Mouse (Mus musculus): ENCODE measurements at regions not wholly inside any gene's neighbourhood (a gene's known extent, or its start where the extent isn't known, plus 50 kb on each side); places are given as distances from the start of the nearest gene placed in this dataset.

DNA sequence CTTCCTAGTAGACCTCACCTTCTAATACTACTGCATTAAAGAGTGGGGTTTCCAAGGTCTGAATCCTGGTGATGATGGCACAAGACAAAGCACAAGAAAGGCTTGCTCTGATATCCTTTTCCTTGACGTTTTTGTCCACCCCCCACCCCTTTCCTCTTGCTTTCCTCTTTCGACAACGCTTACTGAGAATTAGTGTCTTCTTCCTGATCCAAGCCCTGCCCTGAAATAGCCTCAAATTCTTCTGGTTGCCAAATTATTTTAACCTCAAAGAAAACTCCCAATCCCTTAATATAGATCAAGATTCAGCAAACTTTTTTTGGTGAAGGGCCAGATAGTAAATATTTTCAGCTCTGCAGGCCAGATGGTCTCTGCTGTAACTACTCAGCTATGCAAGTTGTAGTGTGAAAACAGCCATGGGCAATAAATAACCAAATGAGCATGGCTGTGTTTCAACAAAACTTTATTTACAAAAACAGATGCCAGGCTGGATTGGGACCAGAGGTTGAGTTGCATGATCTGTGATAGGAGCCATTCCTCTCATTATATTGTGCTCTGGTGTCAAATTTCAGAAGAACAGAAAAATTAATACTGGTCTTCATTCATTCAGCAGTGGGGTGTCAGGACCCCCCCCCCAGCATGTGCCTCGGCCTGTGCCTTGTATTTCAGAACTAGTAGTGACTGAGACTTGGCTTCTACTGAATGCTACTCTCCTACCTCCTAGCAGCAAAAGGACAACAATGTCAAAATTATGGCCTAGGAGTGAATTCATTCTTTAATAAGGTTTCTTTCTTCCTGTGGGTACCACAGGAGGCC, 218.5 kb upstream of the Nrip1 start:
- no peak for DNase-seq (ENCODE audit: low spot score in 2 of 2)

DNA sequence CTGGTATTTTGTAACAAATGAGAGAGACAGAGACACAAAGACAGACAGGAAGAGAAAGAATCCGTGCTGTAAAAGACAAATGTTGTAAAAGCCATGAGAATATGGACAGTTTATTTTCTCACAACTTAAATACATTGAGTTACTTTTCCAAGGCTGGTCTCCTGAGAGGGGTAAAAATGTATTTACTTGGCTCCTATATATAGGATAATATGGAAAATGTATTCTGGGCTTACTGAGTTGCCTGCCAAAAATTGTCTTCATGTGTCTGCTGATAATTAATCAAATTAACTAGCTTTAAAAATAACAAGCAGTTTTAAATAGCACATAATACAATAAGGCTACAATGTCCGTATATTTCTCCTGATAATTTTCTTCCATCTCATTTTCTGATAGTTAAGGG, 216.2 kb upstream of the Nrip1 start:
- no peak for DNase-seq (ENCODE audit: low spot score in 2 of 2)

DNA sequence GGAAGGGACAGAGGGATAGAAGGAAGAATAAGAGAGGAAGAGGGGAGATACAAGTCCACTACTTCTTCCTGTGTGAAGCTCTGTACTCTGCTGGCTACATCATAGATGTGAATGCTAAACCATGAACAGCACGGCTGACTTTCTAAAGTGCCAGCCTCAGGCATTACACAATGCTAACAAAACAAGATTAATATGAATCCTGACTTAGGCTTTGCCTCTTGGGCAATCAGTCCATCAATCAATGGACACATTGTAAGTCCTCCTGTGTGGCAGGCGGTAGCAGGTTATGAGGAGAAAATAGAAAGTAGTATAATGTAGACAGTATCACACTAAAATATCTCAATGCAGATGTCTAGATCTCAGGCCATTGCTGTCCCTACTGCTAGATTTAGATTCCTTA, 203.6 kb upstream of the Nrip1 start:
- no peak for DNase-seq (ENCODE audit: low spot score in 2 of 2)

DNA sequence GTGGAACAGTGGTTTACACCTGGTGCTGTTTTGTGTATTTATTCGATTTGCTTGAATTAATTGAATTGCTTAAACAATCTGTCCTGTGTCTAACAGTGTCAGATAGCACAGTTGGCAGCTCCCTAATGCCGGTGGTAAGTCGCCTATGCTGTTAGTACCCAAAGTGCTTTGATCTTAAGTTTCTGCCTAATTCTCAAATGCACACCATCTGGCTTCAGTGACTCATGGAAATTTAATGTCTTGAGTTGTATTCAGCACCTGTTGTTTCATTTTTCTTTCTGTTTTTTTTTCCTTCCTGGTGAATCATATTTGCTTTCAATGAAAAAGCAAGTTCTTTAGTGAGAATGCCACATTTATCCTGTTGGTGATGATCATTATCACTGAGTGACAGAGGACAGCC, 201.7 kb upstream of the Nrip1 start:
- DNase-seq (ENCODE audit: low spot score in 2 of 2), result no peak

DNA sequence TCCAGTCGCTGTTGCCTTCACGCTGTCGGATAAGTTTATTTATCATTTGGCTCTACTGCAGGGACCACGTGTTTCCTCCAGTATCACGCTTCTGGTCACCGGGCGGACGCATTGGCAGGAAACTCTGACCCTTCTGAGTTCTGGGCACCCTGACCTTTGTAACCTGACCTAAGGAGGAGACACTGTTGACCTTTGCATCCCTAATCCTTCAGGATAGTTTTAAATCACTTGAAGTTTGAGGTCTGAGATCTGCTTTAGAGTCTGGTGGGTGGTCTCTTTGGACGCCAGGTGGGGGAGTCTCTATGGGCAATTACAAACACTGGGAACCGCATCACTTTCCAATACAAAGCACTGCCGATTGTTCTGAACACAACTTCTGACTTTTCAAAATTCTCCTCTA, 192.6 kb upstream of the Nrip1 start:
- no peak for DNase-seq (ENCODE audit: low spot score in 2 of 2)

DNA sequence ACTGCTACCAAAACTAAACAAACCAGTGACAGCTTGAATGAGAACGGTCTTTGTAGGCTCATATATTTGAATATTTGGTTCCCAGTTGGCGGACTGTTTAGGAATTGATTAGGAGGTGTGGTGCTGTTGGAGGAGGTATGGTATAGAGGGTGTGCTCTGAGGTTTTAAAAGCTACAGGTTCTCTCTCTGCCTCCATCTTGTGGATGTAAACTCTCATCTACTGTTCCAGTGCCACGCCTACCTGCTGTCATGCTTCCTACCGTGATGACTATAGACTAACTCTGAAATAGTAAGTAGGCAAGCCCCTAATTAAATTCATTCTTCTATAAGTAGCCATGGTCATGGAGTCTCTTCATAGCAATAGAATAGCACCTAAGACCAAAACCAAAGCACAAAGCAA, 181.2 kb upstream of the Nrip1 start:
- no peak for DNase-seq (ENCODE audit: low spot score in 2 of 2)

DNA sequence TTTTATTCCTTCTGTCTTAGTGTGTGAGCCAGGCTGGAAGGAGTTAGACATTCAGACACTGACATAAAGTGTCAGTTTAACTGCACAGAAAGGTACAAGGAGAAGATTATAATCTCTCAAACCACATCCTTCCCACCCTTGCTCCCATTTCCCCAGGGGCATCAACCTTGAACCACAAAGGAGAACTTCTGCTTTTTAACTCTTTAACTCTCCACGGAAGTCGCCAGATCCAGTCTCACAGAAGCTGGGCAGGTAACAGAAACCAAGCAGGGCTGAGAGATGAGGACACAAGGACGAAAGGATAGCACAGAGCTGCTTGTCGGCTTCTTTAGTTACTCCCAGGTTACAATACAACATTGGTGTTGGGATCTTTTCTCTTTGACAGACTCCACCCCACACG, 176.0 kb upstream of the Nrip1 start:
- DNase-seq (ENCODE audit: low spot score in 2 of 2), result no peak

DNA sequence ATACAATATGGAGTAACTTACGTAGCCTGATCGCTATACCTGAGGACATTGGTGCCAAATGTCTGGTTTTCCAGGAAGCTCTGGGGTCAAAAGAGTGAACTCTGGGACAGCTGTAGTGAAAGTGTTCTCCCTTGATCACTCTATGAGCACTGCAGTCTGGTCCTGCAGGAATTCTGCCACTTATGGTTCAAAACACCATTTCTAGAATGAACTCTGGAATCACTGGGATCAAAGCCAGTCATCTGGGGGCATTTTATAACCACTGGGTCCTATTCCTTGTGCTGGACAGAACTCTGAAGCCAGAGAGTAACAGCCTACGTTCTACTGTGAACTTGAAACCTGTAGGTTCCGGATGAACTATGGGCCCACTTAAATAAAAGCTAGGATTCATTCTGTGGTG, 173.5 kb upstream of the Nrip1 start:
- DNase-seq (ENCODE audit: low spot score in 2 of 2), result no peak

DNA sequence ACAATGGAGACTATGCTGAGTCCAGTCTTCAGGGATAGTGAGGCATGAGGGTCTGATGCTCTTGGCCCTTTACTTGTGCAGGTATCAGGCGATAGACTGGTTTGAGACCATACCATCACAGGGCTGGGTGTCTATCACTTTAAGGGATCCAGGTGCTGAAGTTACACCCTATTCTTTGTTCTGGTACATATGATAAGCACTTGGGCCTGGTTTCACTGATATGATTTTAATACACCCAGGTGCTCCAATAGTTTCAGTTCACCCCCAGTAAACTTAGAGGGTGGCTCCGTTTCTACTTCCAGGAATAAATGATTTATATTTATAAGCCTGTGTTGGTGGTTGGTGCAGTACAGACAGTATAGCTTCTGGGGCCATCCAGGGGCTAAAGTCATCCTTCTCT, 173.0 kb upstream of the Nrip1 start:
- no peak for DNase-seq (ENCODE audit: low spot score in 2 of 2)

DNA sequence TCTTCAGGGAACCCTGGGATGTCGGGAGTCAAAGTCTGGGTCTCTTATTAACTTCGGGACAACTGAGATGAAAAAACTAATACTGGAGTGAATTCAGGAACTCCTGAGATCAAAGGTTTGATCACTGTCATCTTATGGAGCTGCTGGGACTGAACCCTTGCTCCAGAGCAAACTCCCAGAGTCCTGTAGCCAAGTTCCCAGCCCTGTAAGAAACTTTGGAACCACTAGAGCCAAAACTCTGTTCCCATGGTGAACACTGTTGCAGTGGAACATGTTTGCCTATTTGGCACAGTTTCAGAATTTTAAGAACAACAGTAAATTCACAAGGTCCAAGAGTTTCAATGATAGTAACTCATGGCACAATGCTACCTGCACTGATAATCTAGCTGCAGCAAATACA, 172.3 kb upstream of the Nrip1 start:
- no peak for DNase-seq (ENCODE audit: low spot score in 2 of 2)

DNA sequence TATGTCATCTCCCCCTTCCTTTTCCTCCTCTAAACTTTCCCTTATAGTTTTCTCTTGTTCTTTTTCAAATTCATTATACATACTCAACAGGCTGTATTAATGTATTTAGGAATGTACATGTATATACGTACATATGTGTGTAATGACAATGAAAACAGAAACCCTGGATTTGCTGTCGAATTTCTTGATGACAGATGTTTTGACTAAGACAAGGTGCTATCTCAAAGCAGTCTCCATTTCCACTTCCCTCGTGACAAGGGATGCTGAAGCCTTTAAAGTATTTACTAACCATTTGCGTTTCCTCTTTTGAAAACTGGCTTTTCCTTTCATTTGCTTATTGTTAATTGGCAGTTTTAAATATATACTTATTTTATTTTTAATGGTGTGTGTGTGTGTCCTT, 171.3 kb upstream of the Nrip1 start:
- DNase-seq (ENCODE audit: low spot score in 2 of 2), result no peak

DNA sequence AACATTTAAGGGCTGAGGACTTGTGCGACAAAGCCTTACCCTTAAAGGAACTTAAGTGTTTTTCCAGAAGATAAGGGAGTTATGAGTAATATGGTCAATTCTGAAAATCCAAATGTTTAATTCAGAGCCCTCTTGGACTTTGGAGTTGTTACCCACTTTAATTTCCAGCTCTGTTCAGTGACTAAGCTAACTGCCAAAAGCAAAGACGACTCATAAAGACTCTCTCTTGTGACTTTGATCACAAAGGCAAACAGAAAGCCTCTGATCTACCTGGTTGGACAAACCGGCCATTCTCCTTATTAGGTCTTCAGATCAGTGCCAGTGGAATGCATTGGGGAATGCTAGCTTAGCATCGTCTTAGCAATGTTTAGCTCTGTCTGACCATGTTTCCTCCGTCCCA, 167.3 kb upstream of the Nrip1 start:
- no peak for DNase-seq (ENCODE audit: low spot score in 2 of 2)

DNA sequence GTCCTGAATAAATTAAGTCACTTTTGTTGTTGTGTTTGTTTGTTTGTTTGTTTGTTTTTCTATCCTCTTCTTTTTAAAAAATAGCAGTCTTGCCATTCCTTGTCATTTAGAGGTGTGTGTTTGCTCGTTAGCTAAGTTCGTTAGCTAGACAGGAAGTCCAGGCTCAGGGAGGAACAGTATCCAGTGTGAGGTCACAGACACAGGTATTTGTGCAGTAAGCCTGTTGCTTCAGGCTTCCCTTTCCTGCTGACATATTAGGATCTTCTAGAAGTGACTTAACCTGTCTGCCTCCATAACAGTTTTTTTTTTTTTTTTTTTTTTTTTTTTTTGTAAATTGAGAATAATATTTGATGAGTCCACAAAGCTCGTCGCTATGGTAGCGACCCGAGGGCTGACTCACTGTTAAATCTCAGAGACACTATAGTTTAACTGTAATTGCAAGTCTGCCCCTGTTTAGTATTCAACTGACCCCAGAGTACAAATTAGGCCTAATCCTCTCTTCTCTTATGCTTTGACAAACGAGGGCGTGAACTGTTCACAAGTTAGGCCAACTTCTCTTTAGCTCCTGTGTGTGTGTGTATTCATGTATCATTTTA, 166.8 kb upstream of the Nrip1 start:
- no peak for DNase-seq (ENCODE audit: low spot score in 2 of 2)

DNA sequence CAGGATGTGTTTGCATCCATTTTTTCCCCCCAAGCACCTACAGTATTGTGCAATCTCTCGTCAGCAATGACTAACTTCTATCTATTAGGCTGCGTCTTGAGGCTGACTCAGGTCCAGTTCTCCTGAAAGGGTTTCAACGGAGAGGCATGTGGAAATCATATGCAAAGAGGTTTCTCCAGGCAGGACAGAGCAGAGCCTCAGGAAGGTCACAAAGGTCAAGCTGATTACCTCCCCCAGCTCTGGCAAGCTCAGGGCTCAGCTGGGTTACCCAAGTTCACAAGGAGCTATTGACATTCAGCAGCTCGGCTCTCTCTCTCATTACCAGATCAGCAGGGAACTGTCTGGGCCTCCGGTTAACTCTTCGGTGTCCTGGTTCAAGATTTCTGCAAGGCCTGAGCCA, 166.0 kb upstream of the Nrip1 start:
- peak; percentile 47 to 70 for DNase-seq (ENCODE audit: low spot score in 2 of 2)

DNA sequence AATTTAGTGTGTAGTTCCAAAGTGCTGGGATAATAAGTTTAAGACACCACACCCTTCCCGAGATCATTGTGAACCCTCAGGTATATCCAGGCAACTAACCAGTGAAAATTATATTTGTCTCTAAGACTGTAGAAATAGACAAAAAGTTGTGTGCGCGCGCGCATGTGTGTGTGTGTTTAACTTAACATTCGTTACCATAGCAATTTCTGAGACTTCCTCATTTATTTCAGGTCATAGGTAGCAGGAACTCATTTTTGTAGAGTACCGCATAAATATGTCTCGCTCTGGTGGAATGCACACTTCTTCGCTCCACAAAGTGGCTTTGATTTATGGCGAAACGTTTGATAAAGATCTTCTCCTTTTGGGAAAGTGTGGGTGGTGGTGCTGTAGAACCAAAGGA, 164.2 kb upstream of the Nrip1 start:
- no peak for DNase-seq (ENCODE audit: low spot score in 2 of 2)

DNA sequence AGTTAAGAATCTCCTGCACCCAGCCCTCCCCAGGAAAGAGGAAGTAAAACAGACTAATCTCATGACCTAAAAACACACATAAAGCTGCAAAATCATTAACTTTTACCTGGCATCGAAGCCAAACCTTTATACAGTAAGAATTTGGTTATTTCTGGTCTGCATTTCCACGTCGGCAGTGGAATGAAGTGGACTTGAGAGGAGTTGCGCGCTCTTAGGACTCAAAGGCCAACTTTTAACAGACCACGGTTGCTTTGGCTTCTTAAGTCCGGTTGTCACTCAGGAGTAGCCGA, 159.2 kb upstream of the Nrip1 start:
- DNase-seq (ENCODE audit: low spot score in 2 of 2), result no peak

DNA sequence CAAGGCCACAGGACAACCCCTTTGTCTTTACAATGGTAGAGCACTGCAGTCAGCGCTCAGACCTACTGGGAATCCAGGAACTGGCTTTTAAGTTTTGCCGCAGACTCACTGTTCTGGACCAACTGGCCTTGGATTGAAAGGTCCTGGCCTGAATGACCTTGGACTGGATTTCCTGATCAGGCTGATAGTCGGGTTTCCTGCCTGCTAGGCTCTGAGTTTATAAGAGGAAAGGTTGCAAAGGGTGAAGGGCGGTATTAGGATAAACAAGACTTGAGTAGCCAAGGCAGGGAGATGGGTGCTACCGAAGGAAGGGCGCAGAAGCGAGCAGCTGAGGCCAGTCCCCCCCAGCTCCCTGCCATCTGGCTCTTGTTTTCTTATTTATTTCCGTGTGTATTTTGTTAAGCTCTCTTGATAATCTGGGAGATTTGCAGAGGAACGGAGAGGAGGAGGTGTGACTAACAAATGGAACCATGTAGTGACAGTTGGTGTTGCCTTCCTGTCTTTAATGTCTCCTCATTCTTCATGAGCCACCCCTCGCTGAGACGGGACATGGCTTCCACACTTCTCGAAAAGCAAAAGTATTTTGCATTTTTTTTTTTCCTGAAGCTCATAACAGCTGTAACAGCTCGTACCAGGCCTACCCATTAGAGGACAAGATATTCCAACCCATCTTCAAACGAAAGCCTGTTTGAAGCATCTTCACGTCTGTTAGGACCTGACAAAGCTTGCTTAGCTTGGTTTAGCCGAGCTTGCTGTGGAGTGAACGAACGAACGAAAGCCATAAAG, 158.7 kb upstream of the Nrip1 start:
- DNase-seq (ENCODE audit: low spot score in 2 of 2), result no peak

DNA sequence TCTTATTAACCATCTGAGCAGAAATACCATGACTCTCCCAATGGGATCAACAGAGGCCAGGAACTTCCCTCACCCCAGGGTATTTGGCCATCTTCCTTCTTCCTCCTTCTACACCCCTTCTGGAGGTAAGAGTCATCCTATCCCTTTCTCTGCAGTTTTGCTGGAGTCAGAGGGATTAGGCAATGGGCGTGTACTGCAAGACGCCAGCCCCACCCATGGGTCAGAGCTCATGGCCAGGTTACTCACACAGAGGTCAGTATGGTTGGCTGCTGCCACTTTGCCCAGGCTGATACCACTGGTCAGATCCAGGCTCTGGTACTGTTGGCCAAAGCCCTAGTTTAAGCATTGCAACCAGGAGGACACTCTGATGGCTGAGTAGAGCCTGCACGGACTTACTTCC, 157.3 kb upstream of the Nrip1 start:
- DNase-seq (ENCODE audit: low spot score in 2 of 2), result no peak

DNA sequence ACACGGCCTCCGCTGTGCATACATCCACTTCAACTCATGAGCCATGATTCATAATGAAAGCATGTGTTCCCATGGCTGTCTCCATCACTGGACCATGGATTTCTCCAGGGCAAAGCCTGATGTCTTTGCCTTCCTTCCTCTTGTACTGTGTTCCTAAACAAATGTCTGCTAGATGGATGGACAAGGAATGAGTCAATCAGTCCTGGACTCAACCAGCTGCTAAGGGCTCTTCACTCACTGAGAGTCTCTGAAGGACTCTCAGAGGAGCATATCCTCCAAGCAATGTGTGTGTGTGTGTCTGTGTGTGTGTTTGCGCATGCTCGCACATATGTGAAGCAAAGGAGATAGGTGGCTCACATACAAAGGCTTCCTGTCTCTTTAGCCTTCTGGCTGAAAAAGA, 156.0 kb upstream of the Nrip1 start:
- DNase-seq (ENCODE audit: low spot score in 2 of 2), result no peak

DNA sequence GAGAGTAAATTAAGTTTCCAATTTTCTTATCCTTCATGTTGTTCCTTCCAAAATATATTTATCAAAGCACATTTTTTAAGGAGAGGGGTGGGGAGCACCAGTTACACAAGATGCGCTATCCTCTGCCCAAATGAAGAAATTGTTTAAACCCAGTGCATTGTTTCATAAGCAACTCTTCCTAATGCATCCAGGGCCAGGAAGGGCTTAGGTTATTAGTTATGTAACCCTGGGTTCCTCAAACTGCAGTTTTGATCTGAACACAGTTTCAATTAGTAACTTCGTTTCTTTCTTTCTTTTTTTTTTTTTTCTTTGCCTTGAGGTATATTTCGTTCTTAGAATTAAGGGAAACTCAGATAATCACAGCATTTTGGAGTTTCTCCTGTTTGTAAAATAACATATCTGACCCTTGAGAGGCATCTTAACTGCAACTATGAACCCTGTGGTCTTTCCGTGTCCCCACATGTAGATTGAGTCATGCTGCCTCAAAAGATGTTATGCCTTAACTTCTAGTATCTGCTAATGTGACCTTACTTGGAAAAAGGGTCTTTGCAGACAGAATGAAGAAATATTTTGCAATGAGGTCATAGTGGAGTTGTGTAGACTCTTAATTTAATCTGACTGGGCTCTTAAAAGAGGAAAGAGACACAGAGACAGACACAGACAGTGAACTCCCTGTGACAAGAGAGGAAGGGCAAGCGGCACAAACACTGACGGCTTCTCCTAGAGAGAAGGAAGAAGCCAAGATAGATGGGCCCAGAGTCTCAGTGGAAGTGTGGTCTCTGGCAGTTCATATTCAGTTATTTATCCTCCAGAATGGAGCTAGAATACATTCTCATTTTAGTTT, 153.7 kb upstream of the Nrip1 start:
- no peak for DNase-seq (ENCODE audit: low spot score in 2 of 2)

DNA sequence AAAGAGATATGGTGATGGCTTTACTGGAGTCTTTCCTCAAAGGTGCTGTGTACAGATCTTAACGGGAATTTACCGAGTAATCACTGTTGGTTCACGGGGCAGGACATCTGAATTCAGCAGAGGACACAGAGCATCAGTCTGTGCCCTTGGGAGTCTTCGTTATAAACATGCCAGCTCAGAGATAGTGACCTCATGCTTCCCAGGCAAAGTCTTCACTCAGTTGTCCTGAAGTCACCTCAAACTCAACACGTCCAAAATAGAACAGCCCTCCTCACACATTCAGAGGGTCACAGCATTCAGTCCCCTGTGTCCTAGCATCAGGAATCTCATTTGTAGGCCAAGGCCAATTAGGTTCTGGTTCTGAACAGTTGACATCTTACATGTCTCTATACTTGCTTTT, 151.9 kb upstream of the Nrip1 start:
- DNase-seq (ENCODE audit: low spot score in 2 of 2), result peak; percentile 49 to 61

DNA sequence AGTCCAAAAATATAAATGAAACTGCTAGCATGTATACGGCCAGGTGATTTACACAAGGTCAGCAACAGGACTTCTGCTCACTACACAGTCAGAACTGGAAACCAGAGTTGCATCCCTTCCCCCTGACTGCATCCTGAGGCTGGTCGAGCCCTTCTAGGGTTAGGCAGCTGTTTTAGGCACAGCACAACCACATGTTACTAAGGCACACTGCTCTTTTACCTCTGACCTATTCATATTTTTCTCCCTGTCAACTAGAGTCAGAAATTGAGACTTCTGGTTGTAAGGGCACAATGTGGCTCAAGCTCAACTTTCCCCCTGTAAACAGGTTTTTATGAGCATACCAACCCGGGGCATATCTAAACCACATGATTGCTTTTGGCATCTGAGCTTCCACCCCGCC, 151.3 kb upstream of the Nrip1 start:
- no peak for DNase-seq (ENCODE audit: low spot score in 2 of 2)
